Mouse (Mus musculus): Measurements from ENCODE around the gene Tmem100. TPM values are rescaled to one million over a fixed set of nuclear protein-coding genes. Genes with fewer than 3 reads are reported as not detected.
A peak's percentile ranks its signal among the peaks of the same experiment; 100 is the strongest.

The Tmem100 gene
- 6.7 and 7.6 TPM in 2 replicates for polyA plus RNA-seq (2014; fragmentation: Nextera tagmentation; extraction: Ambion mirVana)

DNA sequence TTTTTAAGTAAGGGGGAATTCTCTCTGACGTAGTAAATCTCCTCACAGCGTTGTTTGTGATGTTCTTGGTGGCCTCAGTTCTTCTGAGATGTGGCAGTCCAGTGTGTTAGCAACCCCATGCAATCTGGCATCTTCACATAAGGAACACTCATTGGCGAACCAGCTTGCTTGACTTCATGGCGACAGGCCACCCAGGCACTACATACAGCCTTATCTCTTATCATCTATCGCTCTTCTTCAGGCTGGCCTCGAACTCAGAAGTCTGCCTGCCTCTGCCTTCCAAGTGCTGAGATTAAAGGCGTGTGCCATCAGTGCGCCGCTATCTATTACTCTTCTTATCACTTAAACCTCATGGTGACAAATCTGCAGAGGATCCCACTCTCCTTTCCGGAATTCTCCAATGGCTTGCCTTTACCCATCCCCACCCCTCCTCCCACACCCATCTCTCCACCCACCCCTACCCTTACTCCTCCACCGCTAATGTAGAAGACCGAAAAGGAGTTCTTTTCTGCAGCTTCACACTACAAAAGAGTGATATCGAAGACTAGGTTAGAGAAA, at the start of gene Tmem100:
TSS of gene Tmem100 (plus strand) at position 508 of the 558 bp plus-strand sequence.
- DNase-seq (ENCODE audit: low spot score) (no peak), ATAC-seq (peak; percentile 15; the same call in 1 of the 2 replicates)
- Histone ChIP-seq H3K9me3 (replicated peaks; ENCODE audit: control insufficient read depth, low read length) (no peaks in the 10 kb centered on the region), H3K27ac (ENCODE audit: low read depth, low read length) (no peak within 1 kb of the TSS), H3K27me3 (replicated peaks; ENCODE audit: control insufficient read depth, insufficient read depth, low read length) (no peaks in the 10 kb centered on the region), H3K4me2 (ENCODE audit: low read length) (peak within 1 kb of the TSS; percentile 47), H3K36me3 (ENCODE audit: control insufficient read depth, insufficient read depth, low read length) (no peaks in the 10 kb centered on the region), H3K4me3 (ENCODE audit: low read depth, low read length) (peak within 1 kb of the TSS; percentile 16), H3K4me1 (ENCODE audit: control insufficient read depth, insufficient read depth, low read length) (peaks cover 2% of the 10 kb centered on the region; the same call in 1 of the 2 replicates), H3K9ac (ENCODE audit: low read length) (peak within 1 kb of the TSS; percentile 43; the same call in 1 of the 2 replicates)
- WGBS = 62% methylated on average over 13 of the region's 13 CpGs

DNA sequence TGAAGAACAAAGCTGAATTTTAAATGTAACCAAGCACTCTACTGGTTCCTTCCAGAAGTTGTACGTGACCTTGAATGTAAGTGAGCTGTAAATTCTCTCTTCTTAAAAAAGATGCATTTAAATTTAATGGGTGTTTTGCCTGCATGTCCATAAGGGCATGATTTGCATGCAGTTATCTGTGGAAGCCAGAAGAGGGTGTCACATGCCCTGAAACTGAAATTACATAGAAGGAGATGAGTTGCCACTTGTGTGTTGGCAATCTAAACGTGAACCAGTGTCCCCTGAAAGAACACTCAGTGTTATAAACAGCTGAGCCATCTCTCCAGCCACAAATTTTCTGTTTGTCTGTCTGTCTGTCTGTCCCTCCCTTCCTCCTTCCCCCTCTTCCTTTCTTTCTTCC, 47.2 kb upstream of the Tmem100 start:
- 76% methylated on average over 2 of the region's 2 CpGs for WGBS
- H3K9me3 ChIP-seq (replicated peaks; ENCODE audit: control insufficient read depth, low read length) = no peaks in the 10 kb centered on the region
- no peak overlapping the region for H3K4me3 ChIP-seq (ENCODE audit: low read depth, low read length)
- H3K36me3 ChIP-seq (ENCODE audit: control insufficient read depth, insufficient read depth, low read length) = no peaks in the 10 kb centered on the region
- ATAC-seq = no peak
- 0 out of 2 replicates have a peak, but pooled peaks cover 5% of the 10 kb centered on the region for H3K4me1 ChIP-seq (ENCODE audit: control insufficient read depth, insufficient read depth, low read length)
- DNase-seq (ENCODE audit: low spot score) = no peak
- no peak overlapping the region for H3K9ac ChIP-seq (ENCODE audit: low read length)
- no peaks in the 10 kb centered on the region for H3K27me3 ChIP-seq (replicated peaks; ENCODE audit: control insufficient read depth, insufficient read depth, low read length)
- H3K27ac ChIP-seq (ENCODE audit: low read depth, low read length) = no peak overlapping the region
- H3K4me2 ChIP-seq (ENCODE audit: low read length) = no peak overlapping the region

DNA sequence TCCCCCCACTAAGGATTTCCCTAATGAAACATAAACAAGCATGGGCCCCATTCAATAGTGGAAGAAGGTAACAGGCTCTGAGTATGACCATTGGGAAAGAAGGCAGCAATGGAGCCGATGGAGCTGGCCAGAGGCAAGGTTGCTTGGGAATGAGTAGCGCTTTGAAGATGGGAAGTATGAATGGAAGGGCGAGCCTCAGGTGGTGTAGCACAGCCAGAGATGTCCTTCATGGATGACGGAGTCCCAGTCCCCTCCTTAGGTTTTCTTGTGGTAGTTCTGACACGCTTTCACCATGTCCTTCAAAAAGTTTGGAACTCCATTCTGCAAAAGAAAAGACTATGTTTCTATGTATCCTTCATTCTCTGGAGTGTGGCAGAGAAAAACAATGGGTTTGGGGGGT, 45.7 kb upstream of the Tmem100 start:
- WGBS = 93% methylated on average over 5 of the region's 5 CpGs
- no peak overlapping the region for H3K4me2 ChIP-seq (ENCODE audit: low read length)
- no peak for DNase-seq (ENCODE audit: low spot score)
- no peak overlapping the region for H3K27ac ChIP-seq (ENCODE audit: low read depth, low read length)
- H3K4me1 ChIP-seq (ENCODE audit: control insufficient read depth, insufficient read depth, low read length) = no peaks in the 10 kb centered on the region
- no peaks in the 10 kb centered on the region for H3K36me3 ChIP-seq (ENCODE audit: control insufficient read depth, insufficient read depth, low read length)
- H3K9me3 ChIP-seq (replicated peaks; ENCODE audit: control insufficient read depth, low read length) = no peaks in the 10 kb centered on the region
- no peak overlapping the region for H3K9ac ChIP-seq (ENCODE audit: low read length)
- no peak for ATAC-seq
- no peak overlapping the region for H3K4me3 ChIP-seq (ENCODE audit: low read depth, low read length)
- no peaks in the 10 kb centered on the region for H3K27me3 ChIP-seq (replicated peaks; ENCODE audit: control insufficient read depth, insufficient read depth, low read length)

DNA sequence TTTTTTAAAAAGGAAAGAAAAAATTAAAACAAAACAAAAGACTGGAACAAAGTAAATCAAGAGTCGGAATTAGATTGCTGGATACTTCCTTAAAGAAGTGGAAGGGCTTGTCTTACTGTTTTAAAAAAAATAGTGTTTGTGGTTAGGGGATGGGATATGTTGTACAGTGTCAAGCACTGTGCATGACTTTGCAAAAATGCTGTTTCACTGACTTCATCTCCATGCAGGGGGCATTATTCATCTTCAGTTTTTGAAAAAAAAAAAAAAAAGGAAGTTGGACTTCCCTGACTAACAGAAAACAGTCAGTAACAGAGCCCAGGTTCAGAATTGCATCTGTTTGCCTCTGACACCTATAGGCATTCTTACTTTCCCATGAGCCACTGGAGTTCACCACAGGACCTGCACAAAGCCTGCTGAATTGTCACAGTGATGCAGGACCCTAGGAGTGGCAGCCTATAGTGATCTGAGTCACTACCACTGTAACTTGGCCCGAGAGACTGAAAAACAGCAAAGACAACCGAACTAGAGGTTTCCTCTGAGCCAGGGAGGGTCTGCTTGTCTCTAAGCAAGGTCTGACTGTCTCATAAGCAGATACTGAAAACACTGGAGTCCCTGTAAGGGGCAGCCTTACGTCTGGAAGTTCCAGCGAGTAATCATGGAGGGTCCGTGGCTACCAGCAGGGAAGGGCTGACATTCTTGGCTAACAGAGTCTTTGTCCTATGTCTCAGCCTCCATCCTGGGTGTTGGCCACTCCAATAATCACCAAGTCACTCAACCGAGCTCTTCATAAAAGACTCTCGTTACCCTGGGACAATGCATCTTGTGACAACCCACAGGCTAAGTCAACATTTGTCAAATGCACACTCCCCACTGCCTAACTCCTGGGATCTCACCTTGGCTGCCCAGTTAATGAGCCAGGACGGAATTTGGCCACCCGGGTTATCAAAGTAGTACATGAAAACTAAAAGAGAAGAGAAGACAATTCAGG, 44.7 kb upstream of the Tmem100 start:
- WGBS = 30% methylated on average over 10 of the region's 10 CpGs

DNA sequence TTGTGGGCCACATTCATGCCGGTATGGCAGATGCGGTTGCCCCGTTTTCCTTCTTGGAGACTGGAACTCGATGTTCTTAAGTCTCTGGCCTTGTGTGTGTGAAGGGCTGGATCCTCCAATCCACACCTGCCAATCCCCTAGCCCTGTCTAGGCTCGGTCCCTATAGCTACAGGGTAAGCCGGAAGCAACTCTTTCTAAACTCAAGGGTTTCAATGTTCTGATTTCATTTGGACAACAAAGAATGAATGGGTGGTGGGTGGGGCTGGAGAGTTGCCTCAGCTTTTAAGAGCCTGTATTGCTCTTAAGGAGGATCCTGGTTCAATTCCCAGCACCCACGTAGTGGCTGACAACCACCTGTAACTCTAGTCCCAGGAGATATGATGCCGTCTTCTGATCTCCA, 43.6 kb upstream of the Tmem100 start:
- no peaks in the 10 kb centered on the region for H3K27me3 ChIP-seq (replicated peaks; ENCODE audit: control insufficient read depth, insufficient read depth, low read length)
- no peak overlapping the region for H3K9ac ChIP-seq (ENCODE audit: low read length)
- H3K4me2 ChIP-seq (ENCODE audit: low read length) = no peak overlapping the region
- no peaks in the 10 kb centered on the region for H3K9me3 ChIP-seq (replicated peaks; ENCODE audit: control insufficient read depth, low read length)
- DNase-seq (ENCODE audit: low spot score) (no peak), ATAC-seq (no peak)
- H3K4me1 ChIP-seq (ENCODE audit: control insufficient read depth, insufficient read depth, low read length) = no peaks in the 10 kb centered on the region
- H3K4me3 ChIP-seq (ENCODE audit: low read depth, low read length) = no peak overlapping the region
- 82% methylated on average over 8 of the region's 8 CpGs for WGBS
- no peaks in the 10 kb centered on the region for H3K36me3 ChIP-seq (ENCODE audit: control insufficient read depth, insufficient read depth, low read length)
- no peak overlapping the region for H3K27ac ChIP-seq (ENCODE audit: low read depth, low read length)

More for the DNA sequence above, 44.7 kb upstream of the Tmem100 start:
- Histone ChIP-seq H3K4me1 (ENCODE audit: control insufficient read depth, insufficient read depth, low read length) (no peaks in the 10 kb centered on the region), H3K27me3 (replicated peaks; ENCODE audit: control insufficient read depth, insufficient read depth, low read length) (no peaks in the 10 kb centered on the region), H3K9me3 (replicated peaks; ENCODE audit: control insufficient read depth, low read length) (no peaks in the 10 kb centered on the region), H3K4me2 (ENCODE audit: low read length) (no peak overlapping the region), H3K36me3 (ENCODE audit: control insufficient read depth, insufficient read depth, low read length) (no peaks in the 10 kb centered on the region), H3K27ac (ENCODE audit: low read depth, low read length) (no peak overlapping the region), H3K9ac (ENCODE audit: low read length) (no peak overlapping the region), H3K4me3 (ENCODE audit: low read depth, low read length) (no peak overlapping the region)
- DNase-seq (ENCODE audit: low spot score) (no peak), ATAC-seq (no peak)

DNA sequence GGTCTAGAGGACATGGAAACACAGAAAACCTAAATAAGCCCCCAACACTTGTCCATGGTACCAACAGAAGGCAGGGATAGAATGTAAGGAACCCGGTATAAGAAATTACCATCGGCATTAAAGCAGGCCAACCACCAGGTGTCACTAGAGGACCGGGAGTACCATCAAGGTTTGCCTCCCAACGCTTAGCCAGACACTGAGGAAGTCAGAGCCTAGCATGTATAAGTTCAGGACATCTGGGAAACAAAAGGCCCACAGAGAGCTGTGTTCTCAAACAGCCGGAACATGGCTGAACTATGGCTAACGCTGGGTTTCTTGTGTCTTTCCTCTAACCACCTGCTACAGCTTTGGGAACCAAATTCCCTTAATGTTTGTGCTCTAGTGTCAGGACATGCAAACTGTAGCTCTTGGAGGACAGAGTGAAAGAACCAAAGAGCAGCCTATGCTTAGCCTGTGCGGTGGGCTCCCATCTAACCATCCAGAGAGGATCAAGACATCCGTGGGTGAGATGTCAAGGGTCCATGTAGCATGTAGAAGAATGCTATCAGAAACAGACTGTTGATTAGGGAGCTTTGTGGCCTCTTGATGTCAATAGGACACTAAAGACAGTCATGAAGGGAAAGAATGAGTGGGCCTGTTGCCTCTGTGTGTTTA, 41.1 kb upstream of the Tmem100 start:
- Histone ChIP-seq H3K9me3 (replicated peaks; ENCODE audit: control insufficient read depth, low read length) (no peaks in the 10 kb centered on the region), H3K4me2 (ENCODE audit: low read length) (no peak overlapping the region), H3K27ac (ENCODE audit: low read depth, low read length) (no peak overlapping the region), H3K4me3 (ENCODE audit: low read depth, low read length) (no peak overlapping the region), H3K36me3 (ENCODE audit: control insufficient read depth, insufficient read depth, low read length) (no peaks in the 10 kb centered on the region), H3K9ac (ENCODE audit: low read length) (no peak overlapping the region), H3K4me1 (ENCODE audit: control insufficient read depth, insufficient read depth, low read length) (no peaks in the 10 kb centered on the region), H3K27me3 (replicated peaks; ENCODE audit: control insufficient read depth, insufficient read depth, low read length) (no peaks in the 10 kb centered on the region)
- peak; percentile 80; the same call in 1 of the 2 replicates for ATAC-seq
- peak; percentile 92 for DNase-seq (ENCODE audit: low spot score)
- WGBS = 21% methylated on average over 8 of the region's 8 CpGs

DNA sequence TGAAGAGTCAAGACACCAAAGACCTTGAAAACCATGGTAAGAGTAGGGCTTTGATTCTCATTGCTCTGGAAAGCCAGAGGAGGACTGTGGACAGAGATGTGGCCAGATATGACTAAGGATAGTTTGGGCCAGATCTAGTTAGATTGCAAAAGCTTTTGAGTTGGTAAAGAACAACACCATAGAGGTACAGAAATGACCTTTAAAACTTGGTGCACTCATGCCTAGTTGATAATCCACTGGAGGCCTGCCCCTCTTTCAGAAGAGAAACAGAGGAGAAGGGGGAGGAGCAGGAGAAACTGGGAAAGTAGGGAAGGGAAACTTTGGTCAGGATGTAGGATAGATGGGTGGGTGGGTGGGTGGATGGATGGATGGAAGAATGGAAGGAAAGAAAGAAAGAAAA, 38.5 kb upstream of the Tmem100 start:
- Histone ChIP-seq H3K27me3 (replicated peaks; ENCODE audit: control insufficient read depth, insufficient read depth, low read length) (no peaks in the 10 kb centered on the region), H3K4me3 (ENCODE audit: low read depth, low read length) (no peak overlapping the region), H3K36me3 (ENCODE audit: control insufficient read depth, insufficient read depth, low read length) (no peaks in the 10 kb centered on the region), H3K9me3 (replicated peaks; ENCODE audit: control insufficient read depth, low read length) (no peaks in the 10 kb centered on the region), H3K27ac (ENCODE audit: low read depth, low read length) (no peak overlapping the region), H3K4me2 (ENCODE audit: low read length) (no peak overlapping the region), H3K9ac (ENCODE audit: low read length) (no peak overlapping the region), H3K4me1 (ENCODE audit: control insufficient read depth, insufficient read depth, low read length) (no peaks in the 10 kb centered on the region)
- DNase-seq (ENCODE audit: low spot score) (no peak), ATAC-seq (no peak)

DNA sequence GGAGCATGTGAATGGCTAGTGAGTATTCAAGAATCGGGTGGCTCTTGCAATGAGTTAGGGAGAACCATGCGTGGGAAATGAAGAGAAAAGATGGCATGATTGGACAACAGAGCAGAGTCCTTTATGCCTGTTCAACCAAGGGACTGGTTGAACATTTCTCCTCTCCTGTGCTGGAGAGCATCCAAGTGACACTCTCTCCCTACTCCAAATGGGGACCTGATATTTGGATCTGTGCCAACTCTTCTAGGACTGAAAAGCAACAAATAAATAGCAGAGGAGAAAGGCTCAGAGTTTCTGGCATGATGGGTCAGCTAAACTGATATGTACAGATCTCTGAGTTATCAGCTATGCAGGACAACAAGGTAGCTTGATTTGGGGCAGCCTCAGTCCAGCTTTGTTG, 35.4 kb upstream of the Tmem100 start:
- no peak overlapping the region for H3K4me2 ChIP-seq (ENCODE audit: low read length)
- no peak overlapping the region for H3K27ac ChIP-seq (ENCODE audit: low read depth, low read length)
- H3K9ac ChIP-seq (ENCODE audit: low read length) = no peak overlapping the region
- no peak overlapping the region for H3K4me3 ChIP-seq (ENCODE audit: low read depth, low read length)
- no peaks in the 10 kb centered on the region for H3K4me1 ChIP-seq (ENCODE audit: control insufficient read depth, insufficient read depth, low read length)
- H3K27me3 ChIP-seq (replicated peaks; ENCODE audit: control insufficient read depth, insufficient read depth, low read length) = no peaks in the 10 kb centered on the region
- DNase-seq (ENCODE audit: low spot score) (no peak), ATAC-seq (no peak)
- no peaks in the 10 kb centered on the region for H3K9me3 ChIP-seq (replicated peaks; ENCODE audit: control insufficient read depth, low read length)
- 58% methylated on average over 2 of the region's 2 CpGs for WGBS
- no peaks in the 10 kb centered on the region for H3K36me3 ChIP-seq (ENCODE audit: control insufficient read depth, insufficient read depth, low read length)

Measured in forebrain, embryonic 14.5 days (tissue).